Mouse (Mus musculus) G1E (cell line): ENCODE measurements around the gene Sorbs2. TPM values are rescaled to one million over a fixed set of nuclear protein-coding genes. Genes with fewer than 3 reads are reported as not detected.

Experiments
- ATAC-seq: 2 replicates; pipeline ENCODE4 v1.8.0; 2016; ENCODE audit warnings: mild to moderate bottlenecking; ENCODE audit not compliant: insufficient number of reproducible peaks, poor library complexity, low FRiP score, severe bottlenecking; ENCODE audit errors: extremely low read depth
- DNase-seq: peaks from one replicate; pipeline ENCODE4 v3.0.0; 2012; ENCODE audit warnings: low spot score
- H3K27me3 ChIP-seq: 2 replicates; pipeline ENCODE4 v1.6.1; 2012; ENCODE audit warnings: mild to moderate bottlenecking, low read length, inconsistent platforms; ENCODE audit not compliant: insufficient read depth
- H3K36me3 ChIP-seq: replicated peaks from 2 replicates; pipeline ENCODE3; 2012; ENCODE audit warnings: mild to moderate bottlenecking, inconsistent platforms
- H3K4me1 ChIP-seq: 2 replicates; pipeline ENCODE4 v1.6.1; 2012; ENCODE audit warnings: low read depth, low read length, inconsistent platforms, mixed read lengths; ENCODE audit not compliant: insufficient read depth
- H3K4me3 ChIP-seq: 2 replicates; pipeline ENCODE4 v1.5.1; 2012; ENCODE audit warnings: low read depth, mild to moderate bottlenecking, inconsistent platforms, low read length, moderate library complexity, mixed read lengths
- H3K9me3 ChIP-seq: replicated peaks from 2 replicates; pipeline ENCODE4 v1.6.1; 2012; ENCODE audit warnings: inconsistent platforms
- CTCF ChIP-seq: IDR thresholded peaks from 2 replicates; pipeline ENCODE4 v1.5.1; 2012; ENCODE audit warnings: low read depth, low read length, inconsistent platforms, mixed read lengths
- GATA1 ChIP-seq: IDR thresholded peaks from 2 replicates; pipeline ENCODE4 v1.6.1; 2012; ENCODE audit warnings: borderline replicate concordance, low read length, inconsistent platforms, mixed read lengths
- GATA2 ChIP-seq: IDR thresholded peaks from 2 replicates; pipeline ENCODE4 v1.6.1; 2012; ENCODE audit warnings: low read depth, low read length, inconsistent platforms, borderline replicate concordance
- POLR2AphosphoS5 ChIP-seq: IDR thresholded peaks from 2 replicates; pipeline ENCODE4 v1.6.1; 2012; ENCODE audit warnings: low read depth, low read length, inconsistent platforms; ENCODE audit not compliant: insufficient replicate concordance
- TAL1 ChIP-seq: conservative IDR thresholded peaks from 2 replicates; pipeline ENCODE4 v1.6.1; 2012; ENCODE audit warnings: low read depth, low read length, inconsistent platforms, mixed read lengths
- polyA plus RNA-seq: library from polyadenylated mRNA; stranded (reverse); fragments of >175 nt; gene quantifications from 2 replicates; pipeline ENCODE4 v1.2.3, GENCODE M21; 2012
- total RNA-seq, 2 experiments: library from RNA; stranded (forward) in 1 of 2; stranded (reverse) in 1 of 2; fragments of 200-1000 nt in 1 of 2; fragments of >200 nt in 1 of 2; fragmentation: Nextera tagmentation in 1 of 2; gene quantifications; 2 replicates each; pipeline ENCODE4 v1.2.3; 2014 to 2017

The Sorbs2 gene
- total and polyA plus RNA-seq, 3 experiments, result 0.49 TPM; not detected in 2

DNA sequence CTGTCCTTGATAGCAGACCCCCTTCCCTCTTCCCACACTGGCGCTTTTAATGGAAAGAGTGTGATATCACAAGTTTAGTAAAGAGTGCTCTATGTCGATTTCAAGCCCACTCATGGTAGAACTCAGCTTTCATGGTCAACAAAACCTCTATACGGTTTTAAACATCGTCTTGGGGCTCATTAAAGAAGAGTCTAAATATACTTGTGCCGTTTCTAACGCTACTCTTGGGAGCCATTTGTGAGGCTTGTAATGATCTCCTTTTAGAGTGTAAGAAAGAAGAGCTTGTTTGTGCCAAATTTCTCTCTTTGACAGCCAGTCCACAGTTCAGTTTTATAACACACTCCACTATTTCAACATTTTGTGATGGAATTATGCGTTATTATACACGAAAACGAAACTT is 253.0 kb downstream of the Sorbs2 start:
- TF ChIP-seq TAL1 (no peak), CTCF (no peak), GATA2 (no peak), GATA1 (no peak)
- ATAC-seq, result no peak

DNA sequence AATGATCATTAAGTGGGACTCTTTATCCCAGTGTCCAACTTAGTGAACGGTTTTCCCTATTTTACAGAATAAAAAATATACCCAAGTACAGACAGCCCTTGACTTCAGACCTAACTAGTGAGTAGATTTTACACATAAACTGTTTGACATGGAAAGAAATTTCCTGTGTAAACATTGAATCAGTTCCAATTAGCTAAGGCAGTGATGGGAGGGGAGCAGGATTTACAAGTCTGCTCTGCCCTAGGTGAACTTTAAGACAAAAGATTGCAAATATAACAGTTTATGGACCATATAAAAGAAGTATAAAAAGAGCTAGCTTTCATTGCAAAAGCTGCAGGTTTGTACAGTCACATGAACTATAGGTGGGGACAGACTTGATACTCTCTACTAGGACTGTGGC is 253.5 kb downstream of the Sorbs2 start:
- Histone ChIP-seq H3K36me3 (no peaks in the 10 kb centered on the region), H3K27me3 (0 out of 2 replicates have a peak, but pooled peaks cover 4% of the 10 kb centered on the region), H3K4me3 (no peak overlapping the region), H3K4me1 (no peaks in the 10 kb centered on the region), H3K9me3 (no peaks in the 10 kb centered on the region)
- DNase-seq, result no peak
- no peak for ATAC-seq
- TF ChIP-seq POLR2AphosphoS5 (no peak), TAL1 (no peak), GATA2 (no peak), CTCF (no peak), GATA1 (no peak)

More for the DNA sequence above, 253.0 kb downstream of the Sorbs2 start:
- Histone ChIP-seq H3K4me3 (no peak overlapping the region), H3K36me3 (no peaks in the 10 kb centered on the region), H3K27me3 (0 out of 2 replicates have a peak, but pooled peaks cover 4% of the 10 kb centered on the region), H3K4me1 (no peaks in the 10 kb centered on the region), H3K9me3 (no peaks in the 10 kb centered on the region)
- DNase-seq, result no peak

DNA sequence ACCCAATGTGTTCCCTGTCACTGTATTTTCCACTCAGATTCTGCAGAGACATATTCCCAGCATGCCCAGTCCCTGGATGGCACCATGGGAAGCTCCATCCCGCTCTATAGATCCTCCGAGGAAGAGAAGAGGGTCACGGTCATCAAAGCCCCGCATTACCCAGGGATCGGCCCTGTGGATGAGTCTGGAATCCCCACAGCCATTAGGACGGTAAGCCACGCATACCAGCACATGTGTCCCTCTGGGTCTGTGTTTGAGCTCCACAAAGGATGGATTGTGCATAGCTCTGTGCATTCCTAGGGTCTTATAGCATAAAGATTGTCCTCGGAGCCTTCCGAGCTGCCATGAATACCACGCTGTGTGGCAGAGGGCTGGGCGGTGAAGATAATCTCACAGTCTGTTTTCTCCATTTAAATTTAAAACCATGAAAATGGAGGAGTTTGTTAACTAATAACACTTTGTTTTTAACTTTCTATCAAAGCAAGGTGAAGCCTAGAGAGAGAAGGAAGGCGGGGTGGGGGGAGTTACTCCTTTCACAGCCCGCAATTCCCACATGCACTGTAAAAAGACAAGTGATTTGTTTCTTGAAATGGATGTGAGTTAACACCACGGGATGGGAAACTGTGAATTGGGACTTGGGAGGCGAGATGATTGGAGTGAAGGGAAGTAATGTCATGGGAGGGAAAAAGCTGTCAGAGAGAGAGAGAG is 255.5 kb downstream of the Sorbs2 start:
- H3K27me3 ChIP-seq, result 0 out of 2 replicates have a peak, but pooled peaks cover 4% of the 10 kb centered on the region
- DNase-seq, result no peak
- H3K9me3 ChIP-seq, result no peaks in the 10 kb centered on the region
- H3K4me1 ChIP-seq, result no peaks in the 10 kb centered on the region
- no peak for TF ChIP-seq CTCF
- no peak for TF ChIP-seq POLR2AphosphoS5
- no peak for TF ChIP-seq GATA1
- TF ChIP-seq GATA2, result no peak
- TF ChIP-seq TAL1, result no peak
- no peak for ATAC-seq
- no peaks in the 10 kb centered on the region for H3K36me3 ChIP-seq
- H3K4me3 ChIP-seq, result no peak overlapping the region

DNA sequence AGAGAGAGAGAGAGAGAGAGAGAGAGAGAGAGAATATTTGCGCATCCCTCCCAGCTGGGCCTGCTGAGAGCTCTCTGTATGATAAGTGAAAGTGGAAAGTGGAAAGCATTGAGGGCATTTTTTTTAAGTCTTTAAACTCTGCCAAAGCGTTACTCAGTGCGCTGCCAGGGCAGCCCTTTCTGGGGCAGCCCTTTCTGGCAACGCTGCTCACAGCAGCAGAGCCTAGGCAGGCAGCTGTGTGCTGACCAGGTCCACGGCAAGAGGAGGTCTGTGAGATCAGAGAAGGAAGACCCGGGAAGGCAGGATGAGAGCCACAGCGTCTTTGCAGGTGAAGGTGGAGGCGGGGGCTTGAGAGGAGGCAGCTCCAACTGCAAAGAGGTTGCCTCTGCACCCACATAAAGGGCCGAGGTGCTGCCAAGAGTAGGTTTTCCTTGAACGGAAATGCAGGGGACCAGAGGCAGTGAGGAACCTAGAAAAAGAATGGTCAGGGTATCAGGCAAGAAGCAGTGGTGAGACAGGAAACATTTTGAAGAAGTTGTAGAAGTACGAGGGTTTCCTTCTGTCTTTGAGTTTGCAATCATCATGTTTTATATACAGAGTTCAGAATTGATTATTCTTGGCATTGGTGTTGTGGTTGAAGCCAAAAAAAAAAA is 256.2 kb downstream of the Sorbs2 start:
- TF ChIP-seq GATA1, result no peak
- no peak for TF ChIP-seq GATA2
- no peak for TF ChIP-seq CTCF
- TF ChIP-seq TAL1, result no peak
- TF ChIP-seq POLR2AphosphoS5, result no peak
- H3K4me1 ChIP-seq, result no peaks in the 10 kb centered on the region
- H3K27me3 ChIP-seq, result 0 out of 2 replicates have a peak, but pooled peaks cover 4% of the 10 kb centered on the region
- H3K36me3 ChIP-seq, result no peaks in the 10 kb centered on the region
- H3K4me3 ChIP-seq, result no peak overlapping the region
- H3K9me3 ChIP-seq, result no peaks in the 10 kb centered on the region
- DNase-seq (no peak), ATAC-seq (no peak)

DNA sequence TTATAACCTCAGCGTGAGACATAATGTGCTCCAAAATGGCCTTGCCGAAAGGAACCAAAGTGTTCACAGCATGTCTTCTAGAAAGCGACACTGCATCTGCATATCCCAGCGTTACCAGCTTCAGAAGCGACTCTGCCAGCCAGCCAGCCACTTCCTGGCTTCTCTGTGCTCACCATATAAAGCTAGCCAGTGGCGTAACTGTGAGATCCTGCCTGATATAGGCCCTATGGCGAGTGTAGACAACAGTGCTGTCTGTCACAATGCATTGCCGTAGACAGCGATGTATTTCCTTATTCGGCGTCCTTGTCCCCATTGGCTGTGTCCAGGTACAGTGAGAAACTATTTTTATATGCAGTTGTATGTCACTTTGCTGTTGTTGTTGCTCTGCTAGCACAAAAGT is 258.6 kb downstream of the Sorbs2 start:
- Histone ChIP-seq H3K4me1 (no peaks in the 10 kb centered on the region), H3K4me3 (no peak overlapping the region), H3K27me3 (0 out of 2 replicates have a peak, but pooled peaks cover 4% of the 10 kb centered on the region), H3K9me3 (no peaks in the 10 kb centered on the region), H3K36me3 (no peaks in the 10 kb centered on the region)
- ATAC-seq (no peak), DNase-seq (no peak)
- TF ChIP-seq TAL1 (no peak), GATA2 (no peak), GATA1 (no peak), CTCF (no peak)

DNA sequence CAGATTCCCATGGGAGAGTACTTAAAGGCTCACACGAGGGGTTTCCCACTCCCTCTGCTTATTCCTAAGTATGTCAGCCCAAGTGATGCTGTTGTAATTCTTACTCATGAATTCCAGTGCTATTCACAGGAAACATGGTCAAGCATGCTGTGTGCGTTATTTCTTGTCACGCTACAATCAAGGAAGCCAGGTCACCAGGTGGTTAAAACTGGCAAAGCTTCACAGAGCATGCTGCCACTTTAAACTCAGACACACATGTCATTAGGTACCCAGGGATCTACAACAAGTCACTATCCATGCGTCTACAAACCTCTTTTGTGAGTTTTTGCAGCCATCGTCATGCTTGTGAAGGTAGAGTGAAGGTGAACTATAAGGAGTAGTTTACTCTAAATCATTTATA is 267.3 kb downstream of the Sorbs2 start:
- H3K27me3 ChIP-seq, result no peaks in the 10 kb centered on the region
- no peak for TF ChIP-seq CTCF
- TF ChIP-seq GATA2, result no peak
- TF ChIP-seq TAL1, result no peak
- no peak for TF ChIP-seq POLR2AphosphoS5
- TF ChIP-seq GATA1, result no peak
- no peak for ATAC-seq

More for the DNA sequence above, 267.3 kb downstream of the Sorbs2 start:
- no peaks in the 10 kb centered on the region for H3K4me1 ChIP-seq
- DNase-seq, result no peak
- no peaks in the 10 kb centered on the region for H3K36me3 ChIP-seq
- H3K4me3 ChIP-seq, result no peak overlapping the region
- no peaks in the 10 kb centered on the region for H3K9me3 ChIP-seq
